Mouse (Mus musculus) embryonic facial prominence, embryonic 12.5 days (tissue): Measurements from ENCODE around the gene Tmsb15b2. TPM values are rescaled to one million over a fixed set of nuclear protein-coding genes. Genes with fewer than 3 reads are reported as not detected.
"Not testable (repeated sequence)": the region's sequence is repeated elsewhere in the genome, so short reads cannot be mapped to it uniquely, and the experiment has no call there.

Source experiments
- ATAC-seq: fragments of 200-750 bp; cut with Nextera tagmentation; 2 replicates; pipeline ENCODE4 v1.8.0; 2017; ENCODE audit not compliant: insufficient number of reproducible peaks, insufficient read depth, low FRiP score, low TSS enrichment
- H3K27ac ChIP-seq: fragments of 300-500 bp; sonication (generic); 2 replicates; pipeline ENCODE4 v1.5.1; 2016; ENCODE audit warnings: mild to moderate bottlenecking
- H3K27me3 ChIP-seq: fragments of 300-500 bp; sonication (generic); 2 replicates; pipeline ENCODE4 v1.6.1; 2016; ENCODE audit warnings: mild to moderate bottlenecking, moderate library complexity
- H3K36me3 ChIP-seq: fragments of 300-500 bp; sonication (generic); 2 replicates; pipeline ENCODE4 v1.6.1; 2016; ENCODE audit warnings: mild to moderate bottlenecking
- H3K4me1 ChIP-seq: fragments of 300-500 bp; sonication (generic); 2 replicates; pipeline ENCODE4 v1.6.1; 2016
- H3K4me2 ChIP-seq: fragments of 300-500 bp; sonication (generic); replicated peaks from 2 replicates; pipeline ENCODE4 v1.6.1; 2016; ENCODE audit warnings: mild to moderate bottlenecking, moderate library complexity
- H3K4me3 ChIP-seq: fragments of 300-500 bp; sonication (generic); 2 replicates; pipeline ENCODE4 v1.5.1; 2016; ENCODE audit warnings: mild to moderate bottlenecking
- H3K9ac ChIP-seq: fragments of 300-500 bp; sonication (generic); 2 replicates; pipeline ENCODE4 v1.6.1; 2016; ENCODE audit warnings: mild to moderate bottlenecking, moderate library complexity
- H3K9me3 ChIP-seq: fragments of 300-500 bp; sonication (generic); 2 replicates; pipeline ENCODE4 v1.6.1; 2016; ENCODE audit warnings: mild to moderate bottlenecking, moderate library complexity
- WGBS: fragments of 180-500 bp; shearing (Covaris S2); methylation state at CpG from one replicate; pipeline ENCODE4 v1.1.7; 2016; 5-methylcytosine and 5-hydroxymethylcytosine counted together
- polyA plus RNA-seq: library from polyadenylated mRNA; unstranded; fragments of >200 nt; fragmentation: Nextera tagmentation; extraction: Ambion mirVana; gene quantifications from 2 replicates; pipeline ENCODE4 v1.2.1, GENCODE M21; 2016

Gene Tmsb15b2
- polyA plus RNA-seq, 1 experiment from 2014 or later: 105 TPM

- Histone ChIP-seq H3K4me2 (peak within 1 kb of the TSS; percentile 55), H3K27me3 (no peaks in the 10 kb centered on the region), H3K27ac (no peak within 1 kb of the TSS), H3K4me3 (peak within 1 kb of the TSS; percentile 46), H3K9me3 (no peaks in the 10 kb centered on the region), H3K36me3 (no peaks in the 10 kb centered on the region), H3K9ac (peak within 1 kb of the TSS; percentile 47; the same call in 1 of the 2 replicates), H3K4me1 (no peaks in the 10 kb centered on the region)
- ATAC-seq: peak; percentile 100
- 27% methylated on average over 15 of the region's 15 CpGs for WGBS
These were observed 1.3 kb upstream of the Tmsb15b2 start, which contains the start of the genes Tmsb15l and Tmsb15b1 for GRCm38 (mm10) chrX:136976424-136977084. Gene Tmsb15l (minus strand): TSS chrX:136976869. Gene Tmsb15b1 (minus strand): TSS chrX:136976874.

DNA sequence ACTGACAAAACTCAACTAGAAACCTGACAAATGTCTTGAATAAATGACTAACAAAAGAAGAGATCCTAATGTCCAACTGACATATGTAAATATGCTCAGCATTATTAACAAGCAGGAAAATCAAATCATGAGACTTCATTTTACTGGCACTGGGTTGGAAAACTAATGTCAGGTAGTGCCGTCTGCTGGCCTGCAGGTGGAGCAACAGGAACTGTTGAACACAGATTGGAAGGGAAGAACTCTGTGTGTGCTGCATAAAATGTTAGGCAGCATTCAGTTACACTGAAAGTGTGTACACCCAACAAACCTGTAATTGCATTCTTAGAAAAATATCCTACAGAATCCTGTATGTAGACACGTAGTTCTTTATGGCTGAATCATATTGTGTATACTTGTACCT is 15.6 kb downstream of the Tmsb15b2 start:
- H3K9me3 ChIP-seq: no peaks in the 10 kb centered on the region
- no peaks in the 10 kb centered on the region for H3K36me3 ChIP-seq
- H3K9ac ChIP-seq: no peak overlapping the region
- 28% methylated on average over 2 of the region's 2 CpGs for WGBS
- ATAC-seq: no peak
- no peak overlapping the region for H3K4me2 ChIP-seq
- no peaks in the 10 kb centered on the region for H3K27me3 ChIP-seq
- H3K27ac ChIP-seq: no peak overlapping the region
- no peak overlapping the region for H3K4me3 ChIP-seq
- H3K4me1 ChIP-seq: no peaks in the 10 kb centered on the region

DNA sequence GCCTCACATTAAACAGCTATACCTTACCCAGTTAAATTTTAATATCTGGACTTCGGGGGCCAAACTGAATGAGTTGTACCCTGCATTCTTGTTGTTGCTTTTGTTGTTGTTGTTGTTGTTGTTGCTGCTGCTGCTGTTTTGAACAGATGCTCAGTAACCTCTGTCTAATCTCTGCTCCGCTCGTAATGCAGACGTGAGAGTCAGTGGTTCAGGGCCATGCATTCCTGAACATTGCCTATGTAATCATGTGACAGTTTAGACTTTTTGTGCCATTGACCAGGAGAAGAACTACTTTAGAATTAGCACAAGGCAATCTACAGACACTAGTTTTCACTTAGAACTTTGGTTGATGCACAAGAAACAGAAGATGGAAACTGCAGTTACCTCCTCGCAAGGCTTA is 17.0 kb downstream of the Tmsb15b2 start:
- H3K36me3 ChIP-seq, H3K27ac ChIP-seq, ATAC-seq, H3K9ac ChIP-seq, H3K27me3 ChIP-seq, H3K4me1 ChIP-seq, H3K9me3 ChIP-seq: not testable (repeated sequence)
- WGBS: 57% methylated on average over 5 of the region's 5 CpGs
- Histone ChIP-seq H3K4me2 (peak overlapping the region; percentile 38), H3K4me3 (peak overlapping the region; percentile 36; the same call in 1 of the 2 replicates)

- not testable (repeated sequence) for H3K4me1 ChIP-seq, H3K36me3 ChIP-seq, H3K27me3 ChIP-seq, H3K9me3 ChIP-seq, H3K27ac ChIP-seq, H3K9ac ChIP-seq
- Histone ChIP-seq H3K4me3 (peak overlapping the region; percentile 36), H3K4me2 (peak overlapping the region; percentile 38)
- WGBS: 17% methylated on average over 13 of the region's 13 CpGs
- peak; percentile 99 for ATAC-seq
These were observed 17.6 kb downstream of the Tmsb15b2 start for GRCm38 (mm10) chrX:136957583-136958279.

DNA sequence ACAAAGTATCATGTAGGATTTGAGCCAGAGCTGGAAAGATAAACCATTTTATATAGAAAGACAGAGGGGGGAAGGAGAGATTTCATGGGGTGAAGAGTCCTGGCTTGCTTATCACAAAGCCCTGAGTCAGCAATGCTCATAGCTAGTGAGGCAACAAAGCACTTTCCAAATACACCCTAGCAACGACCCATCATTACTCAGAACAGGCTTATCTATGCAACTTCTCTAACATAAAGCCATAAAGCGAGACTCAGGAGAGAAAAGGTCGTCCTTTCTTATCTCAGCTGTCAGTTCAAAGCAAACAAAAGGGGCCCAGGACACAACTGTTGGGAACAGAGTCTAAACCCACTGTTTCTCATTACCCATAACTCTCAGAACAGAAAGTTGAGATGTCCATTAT is 37.3 kb downstream of the Tmsb15b2 start:
- Histone ChIP-seq H3K27me3 (no peaks in the 10 kb centered on the region), H3K4me2 (no peak overlapping the region), H3K4me3 (no peak overlapping the region), H3K27ac (no peak overlapping the region), H3K9me3 (no peaks in the 10 kb centered on the region), H3K4me1 (no peaks in the 10 kb centered on the region), H3K36me3 (no peaks in the 10 kb centered on the region), H3K9ac (no peak overlapping the region)
- ATAC-seq: no peak
- 49% methylated on average over 3 of the region's 3 CpGs for WGBS

GRCm38 (mm10) chrX:136927031-136927430 is 48.3 kb downstream of the Tmsb15b2 start, which contains the start of gene H2bfm:
Gene H2bfm (plus strand): TSS chrX:136927325.
- H3K36me3 ChIP-seq: no peaks in the 10 kb centered on the region
- H3K4me1 ChIP-seq: no peaks in the 10 kb centered on the region
- 93% methylated on average over 14 of the region's 14 CpGs for WGBS
- H3K9ac ChIP-seq: no peak within 1 kb of the TSS
- no peak within 1 kb of the TSS for H3K27ac ChIP-seq
- no peak for ATAC-seq
- H3K4me3 ChIP-seq: no peak within 1 kb of the TSS
- H3K27me3 ChIP-seq: no peaks in the 10 kb centered on the region
- H3K4me2 ChIP-seq: no peak within 1 kb of the TSS
- no peaks in the 10 kb centered on the region for H3K9me3 ChIP-seq

- Histone ChIP-seq H3K4me3 (no peak overlapping the region), H3K27me3 (no peaks in the 10 kb centered on the region), H3K27ac (no peak overlapping the region), H3K9me3 (no peaks in the 10 kb centered on the region), H3K4me1 (no peaks in the 10 kb centered on the region), H3K36me3 (no peaks in the 10 kb centered on the region), H3K4me2 (no peak overlapping the region), H3K9ac (no peak overlapping the region)
- no peak for ATAC-seq
These were observed 49.4 kb downstream of the Tmsb15b2 start for GRCm38 (mm10) chrX:136925863-136926262.

Other genes with a start within 250 kb of the Tmsb15b2 start
- 595 and 635 TPM in 2 replicates for gene Morf4l2, start 231.8 kb downstream of the Tmsb15b2 start, polyA plus RNA-seq
- gene Glra4, start 195.4 kb downstream of the Tmsb15b2 start, polyA plus RNA-seq: 0.11 TPM in 1 of 2 replicates, not detected in the other
- gene Plp1, start 152.8 kb downstream of the Tmsb15b2 start, polyA plus RNA-seq: 15.0 and 16.3 TPM in 2 replicates
- 0.83 and 1.1 TPM in 2 replicates for gene Rab9b, start 106.7 kb downstream of the Tmsb15b2 start, polyA plus RNA-seq
- gene H2bfm, start 48.2 kb downstream of the Tmsb15b2 start, polyA plus RNA-seq: not detected in 2 replicates
- 7.0 and 11.5 TPM in 2 replicates for gene Tmsb15l, start 1.4 kb upstream of the Tmsb15b2 start, polyA plus RNA-seq
- 35.6 and 45.5 TPM in 2 replicates for gene Tmsb15b1, start 1.4 kb upstream of the Tmsb15b2 start, polyA plus RNA-seq
- gene Zcchc18, start 17.7 kb upstream of the Tmsb15b2 start, polyA plus RNA-seq: 51.7 and 55.0 TPM in 2 replicates
- gene Slc25a53, start 62.8 kb upstream of the Tmsb15b2 start, polyA plus RNA-seq: 12.5 and 16.6 TPM in 2 replicates
- 11.8 and 14.0 TPM in 2 replicates for gene Fam199x, start 74.1 kb upstream of the Tmsb15b2 start, polyA plus RNA-seq
- not detected in 2 replicates for gene Esx1, start 146.6 kb upstream of the Tmsb15b2 start, polyA plus RNA-seq